Mouse (Mus musculus) ES-Bruce4 (cell line): ENCODE data around the gene Tmem100. TPM values are rescaled to one million over a fixed set of nuclear protein-coding genes. Genes with fewer than 3 reads are reported as not detected.
A peak's percentile ranks its signal among the peaks of the same experiment; 100 is the strongest.

Experiments
- H3K27ac ChIP-seq: 2 replicates; pipeline ENCODE4 v1.5.1; 2012; ENCODE audit warnings: low read length, inconsistent platforms; ENCODE audit not compliant: insufficient read depth
- H3K27me3 ChIP-seq: 2 replicates; pipeline ENCODE4 v1.6.1; 2012; ENCODE audit warnings: mild to moderate bottlenecking, low read length, inconsistent platforms; ENCODE audit not compliant: control insufficient read depth, poor library complexity, insufficient read depth, severe bottlenecking
- H3K36me3 ChIP-seq: 2 replicates; pipeline ENCODE4 v1.6.1; 2012; ENCODE audit warnings: inconsistent platforms, mild to moderate bottlenecking, low read length, moderate library complexity; ENCODE audit not compliant: control insufficient read depth, poor library complexity, insufficient read depth, severe bottlenecking
- H3K4me1 ChIP-seq: one replicate; pipeline ENCODE4 v1.8.1; 2011; ENCODE audit warnings: low read length; ENCODE audit not compliant: control insufficient read depth, insufficient read depth
- H3K4me3 ChIP-seq: 2 replicates; pipeline ENCODE4 v1.5.1; 2011; ENCODE audit warnings: low read depth, mild to moderate bottlenecking, low read length
- H3K9ac ChIP-seq: 2 replicates; pipeline ENCODE4 v1.6.1; 2012; ENCODE audit warnings: low read depth, mild to moderate bottlenecking, inconsistent platforms; ENCODE audit not compliant: poor library complexity, severe bottlenecking
- H3K9me3 ChIP-seq: replicated peaks from 2 replicates; pipeline ENCODE4 v1.6.1; 2012; ENCODE audit warnings: mild to moderate bottlenecking, low read length, inconsistent platforms; ENCODE audit not compliant: control insufficient read depth, poor library complexity, insufficient read depth, severe bottlenecking
- CTCF ChIP-seq: IDR thresholded peaks from one replicate; pipeline ENCODE4 v1.8.1; 2011; ENCODE audit warnings: low read depth, low read length
- EP300 ChIP-seq: IDR thresholded peaks from 2 replicates; pipeline ENCODE4 v1.6.1; 2011; ENCODE audit warnings: low read depth, low read length; ENCODE audit not compliant: insufficient read depth
- POLR2A ChIP-seq: IDR thresholded peaks from one replicate; pipeline ENCODE4 v1.8.1; 2011; ENCODE audit warnings: low read length; ENCODE audit not compliant: insufficient read depth
- polyA plus RNA-seq: library from polyadenylated mRNA; stranded (reverse); fragments of >200 nt; gene quantifications from 2 replicates; pipeline ENCODE4 v1.2.4, GENCODE M21; 2011; ENCODE audit warnings: low read depth; ENCODE audit not compliant: missing spikeins, insufficient read depth, insufficient read length

Tmem100 gene
- polyA plus RNA-seq, 1 experiment = 0.45 TPM

GRCm38 (mm10) chr11:90031076-90031475 is 928 bp downstream of the Tmem100 start:
- Histone ChIP-seq H3K9ac (peak overlapping the region; percentile 52), H3K4me1 (no peaks in the 10 kb centered on the region), H3K4me3 (no peak overlapping the region), H3K27me3 (no peaks in the 10 kb centered on the region; the same call in 1 of the 2 replicates), H3K36me3 (no peaks in the 10 kb centered on the region), H3K9me3 (no peaks in the 10 kb centered on the region), H3K27ac (no peak overlapping the region)
- no peak for TF ChIP-seq POLR2A
- no peak for TF ChIP-seq EP300
- no peak for TF ChIP-seq CTCF

- Histone ChIP-seq H3K36me3 (no peaks in the 10 kb centered on the region), H3K9me3 (peaks cover 2% of the 10 kb centered on the region; the same call in 1 of the 2 replicates), H3K4me3 (no peak overlapping the region), H3K27ac (no peak overlapping the region), H3K27me3 (no peaks in the 10 kb centered on the region), H3K9ac (no peak overlapping the region), H3K4me1 (no peaks in the 10 kb centered on the region)
- TF ChIP-seq EP300 (no peak), POLR2A (no peak), CTCF (no peak)
Observed at GRCm38 (mm10) chr11:90032807-90033206, 2.7 kb downstream of the Tmem100 start.

DNA sequence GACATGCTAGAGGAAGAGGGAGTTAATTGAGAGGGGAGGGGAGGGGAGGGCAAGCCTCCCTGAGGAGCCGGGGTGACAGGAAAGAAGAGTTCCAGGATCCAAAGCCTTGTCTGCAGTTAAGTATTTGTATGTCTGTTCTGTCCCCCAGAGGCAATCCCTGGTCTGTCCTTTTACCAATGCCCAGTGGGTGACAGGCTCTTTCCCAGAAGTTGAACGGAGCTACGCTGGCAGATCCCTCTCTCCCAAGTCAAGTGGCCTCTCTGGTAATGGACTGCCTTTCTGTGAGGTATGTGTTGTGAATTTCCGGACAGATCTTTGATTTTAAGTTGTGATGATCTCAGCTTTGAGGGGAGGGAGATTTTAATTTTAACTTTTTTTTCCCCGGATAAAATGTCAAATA is 3.3 kb downstream of the Tmem100 start:
- no peak overlapping the region for H3K9ac ChIP-seq
- H3K4me1 ChIP-seq = no peaks in the 10 kb centered on the region
- H3K36me3 ChIP-seq = no peaks in the 10 kb centered on the region
- peaks cover 2% of the 10 kb centered on the region; the same call in 1 of the 2 replicates for H3K9me3 ChIP-seq
- TF ChIP-seq CTCF (no peak), POLR2A (no peak), EP300 (no peak)
- H3K27me3 ChIP-seq = no peaks in the 10 kb centered on the region
- no peak overlapping the region for H3K27ac ChIP-seq
- H3K4me3 ChIP-seq = no peak overlapping the region

GRCm38 (mm10) chr11:90034646-90035045 is 4.5 kb downstream of the Tmem100 start:
- Histone ChIP-seq H3K27ac (no peak overlapping the region), H3K4me1 (no peaks in the 10 kb centered on the region), H3K36me3 (no peaks in the 10 kb centered on the region), H3K9ac (no peak overlapping the region), H3K4me3 (no peak overlapping the region), H3K27me3 (no peaks in the 10 kb centered on the region), H3K9me3 (peaks cover 2% of the 10 kb centered on the region; the same call in 1 of the 2 replicates)
- TF ChIP-seq POLR2A (no peak), CTCF (no peak), EP300 (no peak)

DNA sequence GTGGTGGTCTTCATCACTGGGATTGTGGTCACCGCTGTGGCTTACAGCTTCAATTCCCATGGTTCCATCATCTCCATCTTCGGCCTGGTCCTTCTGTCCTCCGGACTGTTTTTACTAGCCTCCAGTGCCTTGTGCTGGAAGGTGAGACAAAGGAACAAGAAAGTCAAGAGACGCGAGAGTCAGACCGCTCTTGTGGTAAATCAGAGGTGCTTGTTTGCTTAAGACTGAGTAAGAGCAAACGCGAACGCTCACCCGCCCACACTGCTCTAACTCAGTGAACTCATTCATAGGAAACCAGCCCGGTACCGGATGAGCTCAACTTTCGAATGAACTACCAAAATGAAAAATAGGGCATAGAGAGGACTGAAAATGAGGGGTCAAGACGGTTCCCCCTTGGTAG is 5.4 kb downstream of the Tmem100 start:
- no peak overlapping the region for H3K27ac ChIP-seq
- H3K36me3 ChIP-seq = no peaks in the 10 kb centered on the region
- H3K4me3 ChIP-seq = no peak overlapping the region
- no peaks in the 10 kb centered on the region for H3K4me1 ChIP-seq
- no peaks in the 10 kb centered on the region for H3K27me3 ChIP-seq
- peaks cover 2% of the 10 kb centered on the region; the same call in 1 of the 2 replicates for H3K9me3 ChIP-seq
- no peak overlapping the region for H3K9ac ChIP-seq
- TF ChIP-seq POLR2A = no peak
- no peak for TF ChIP-seq EP300
- TF ChIP-seq CTCF = no peak

DNA sequence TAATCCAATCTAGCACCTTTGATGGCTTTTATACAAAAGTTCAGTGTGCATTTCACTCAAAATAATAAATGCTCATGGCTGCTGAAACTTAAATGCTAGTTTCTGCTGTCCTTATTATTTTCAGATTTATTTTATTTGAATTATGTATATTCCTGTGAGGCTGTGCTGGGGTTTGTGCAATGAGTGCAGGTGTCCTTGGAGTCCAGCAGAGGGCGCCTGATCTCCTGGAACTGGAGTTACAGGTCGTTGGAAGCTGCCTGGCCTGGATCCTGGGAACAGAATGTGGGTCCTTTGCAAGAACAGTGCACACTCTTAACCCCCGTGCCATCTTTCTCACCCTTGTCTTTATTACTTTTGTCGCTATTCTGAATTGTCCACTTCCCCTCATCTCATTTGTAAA is 6.3 kb downstream of the Tmem100 start:
- Histone ChIP-seq H3K27ac (no peak overlapping the region), H3K9me3 (peaks cover 2% of the 10 kb centered on the region; the same call in 1 of the 2 replicates), H3K27me3 (no peaks in the 10 kb centered on the region), H3K9ac (no peak overlapping the region), H3K36me3 (no peaks in the 10 kb centered on the region), H3K4me3 (no peak overlapping the region), H3K4me1 (no peaks in the 10 kb centered on the region)
- TF ChIP-seq CTCF (peak; percentile 66), POLR2A (no peak), EP300 (no peak)
